Mouse (Mus musculus) forebrain, embryonic 15.5 days (tissue): ENCODE results near the gene Eif3l. TPM values are rescaled to one million over a fixed set of nuclear protein-coding genes. Genes with fewer than 3 reads are reported as not detected.

Experiments used
- ATAC-seq: fragments of 200-750 bp; cut with Nextera tagmentation; replicated peaks from 2 replicates; pipeline ENCODE4 v1.8.0; 2017; ENCODE audit warnings: mild to moderate bottlenecking, moderate TSS enrichment, moderate library complexity
- H3K27ac ChIP-seq: fragments of 300-500 bp; sonication (generic); replicated peaks from 2 replicates; pipeline ENCODE4 v1.5.1; 2015; ENCODE audit warnings: mild to moderate bottlenecking, inconsistent platforms
- H3K27me3 ChIP-seq: fragments of 300-500 bp; sonication (generic); 2 replicates; pipeline ENCODE4 v1.6.1; 2015; ENCODE audit warnings: inconsistent platforms
- H3K36me3 ChIP-seq: fragments of 300-500 bp; sonication (generic); 2 replicates; pipeline ENCODE4 v1.6.1; 2015; ENCODE audit warnings: mild to moderate bottlenecking, inconsistent platforms
- H3K4me1 ChIP-seq: fragments of 300-500 bp; sonication (generic); 2 replicates; pipeline ENCODE4 v1.6.1; 2015; ENCODE audit warnings: inconsistent platforms
- H3K4me2 ChIP-seq: fragments of 300-500 bp; sonication (generic); replicated peaks from 2 replicates; pipeline ENCODE4 v1.6.1; 2015; ENCODE audit warnings: mild to moderate bottlenecking, inconsistent platforms
- H3K4me3 ChIP-seq: fragments of 300-500 bp; sonication (generic); 2 replicates; pipeline ENCODE4 v1.5.1; 2015; ENCODE audit warnings: mild to moderate bottlenecking, inconsistent platforms
- H3K9ac ChIP-seq: fragments of 300-500 bp; sonication (generic); replicated peaks from 2 replicates; pipeline ENCODE4 v1.6.1; 2015; ENCODE audit warnings: mild to moderate bottlenecking, inconsistent platforms
- H3K9me3 ChIP-seq: fragments of 300-500 bp; sonication (generic); 2 replicates; pipeline ENCODE4 v1.6.1; 2016; ENCODE audit warnings: inconsistent platforms
- WGBS: fragments of 180-500 bp; shearing (Covaris S2); methylation state at CpG from one replicate; pipeline ENCODE4 v1.1.7; 2015; ENCODE audit warnings: mixed read lengths; 5-methylcytosine and 5-hydroxymethylcytosine counted together
- polyA plus RNA-seq: library from polyadenylated mRNA; unstranded; fragments of >200 nt; fragmentation: Nextera tagmentation; extraction: Ambion mirVana; gene quantifications from 2 replicates; pipeline ENCODE4 v1.2.1, GENCODE M21; 2015

The Eif3l gene
- polyA plus RNA-seq, 1 experiment from 2014 or later: 195 TPM

DNA sequence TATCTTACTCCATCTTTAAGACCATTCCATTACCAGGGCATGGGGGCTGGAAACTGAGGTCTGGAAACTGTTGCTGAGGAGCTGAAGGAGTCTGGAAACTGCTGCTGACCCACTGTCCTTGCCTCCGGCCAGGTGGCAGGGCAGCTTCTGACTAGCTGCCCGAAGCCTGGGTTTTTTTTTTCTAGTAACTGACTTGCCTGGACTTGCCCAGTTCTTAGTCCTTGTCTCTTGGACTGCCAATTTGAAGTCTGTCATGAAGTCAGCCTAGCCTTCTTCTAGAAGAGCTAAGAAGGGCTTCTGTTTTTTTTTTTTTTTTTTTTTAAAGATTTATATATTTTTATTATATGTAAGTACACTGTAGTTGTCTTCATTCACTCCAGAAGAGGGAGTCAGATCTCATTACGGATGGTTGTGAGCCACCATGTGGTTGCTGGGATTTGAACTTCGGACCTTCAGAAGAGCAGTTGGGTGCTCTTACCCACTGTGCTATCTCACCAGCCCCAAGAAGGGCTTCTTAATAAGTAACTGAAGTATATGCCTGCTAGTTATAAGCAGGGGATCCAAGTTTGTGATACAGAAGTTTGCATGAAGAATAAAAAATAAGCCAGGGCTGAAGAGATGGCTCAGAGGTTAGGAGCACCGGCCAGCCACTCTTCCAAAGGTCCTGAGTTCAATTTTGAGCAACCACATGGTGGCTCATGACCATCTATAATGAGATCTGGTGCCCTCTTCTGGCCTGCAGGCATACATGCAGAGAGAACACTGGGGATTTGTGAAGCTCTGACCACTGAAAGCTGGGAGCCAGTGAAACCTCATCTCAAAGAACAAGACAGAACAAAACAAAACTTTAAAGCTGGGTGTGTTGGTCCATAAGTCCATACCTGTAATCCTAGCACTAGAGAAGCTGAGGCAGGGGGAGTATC, 3.6 kb upstream of the Eif3l start:
- Histone ChIP-seq H3K4me1 (peaks cover 16% of the 10 kb centered on the region), H3K4me2 (no peak overlapping the region), H3K9ac (no peak overlapping the region), H3K9me3 (no peaks in the 10 kb centered on the region), H3K27me3 (no peaks in the 10 kb centered on the region), H3K27ac (no peak overlapping the region), H3K36me3 (peaks cover under 1% of the 10 kb centered on the region; the same call in 1 of the 2 replicates), H3K4me3 (no peak overlapping the region)
- ATAC-seq: no peak
- 72% methylated on average over 5 of the region's 5 CpGs for WGBS

DNA sequence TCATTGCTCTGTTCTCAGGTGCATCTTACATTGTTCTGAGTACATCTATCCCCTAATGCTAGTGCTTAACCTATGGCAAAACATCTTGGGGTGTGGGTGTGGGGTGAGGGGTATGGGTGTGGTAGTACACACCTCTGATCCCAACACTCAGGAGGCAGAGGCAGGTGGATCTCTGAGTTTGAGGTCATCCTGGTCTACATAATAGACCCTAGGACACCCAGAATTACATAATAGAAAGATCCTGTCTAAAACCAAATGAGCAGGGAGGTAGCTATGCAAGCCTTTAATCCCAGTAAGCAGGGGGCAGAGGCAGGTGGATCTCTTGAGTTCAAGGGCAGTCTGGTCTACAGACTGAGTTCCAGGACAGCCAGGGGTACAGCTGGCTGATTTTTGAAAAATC, 1.2 kb upstream of the Eif3l start:
- H3K36me3 ChIP-seq: peaks cover 24% of the 10 kb centered on the region
- H3K9ac ChIP-seq: no peak overlapping the region
- no peaks in the 10 kb centered on the region for H3K27me3 ChIP-seq
- H3K4me1 ChIP-seq: peaks cover 23% of the 10 kb centered on the region
- no peak overlapping the region for H3K4me2 ChIP-seq
- H3K4me3 ChIP-seq: no peak overlapping the region
- H3K27ac ChIP-seq: no peak overlapping the region
- no peak for ATAC-seq
- H3K9me3 ChIP-seq: no peaks in the 10 kb centered on the region

DNA sequence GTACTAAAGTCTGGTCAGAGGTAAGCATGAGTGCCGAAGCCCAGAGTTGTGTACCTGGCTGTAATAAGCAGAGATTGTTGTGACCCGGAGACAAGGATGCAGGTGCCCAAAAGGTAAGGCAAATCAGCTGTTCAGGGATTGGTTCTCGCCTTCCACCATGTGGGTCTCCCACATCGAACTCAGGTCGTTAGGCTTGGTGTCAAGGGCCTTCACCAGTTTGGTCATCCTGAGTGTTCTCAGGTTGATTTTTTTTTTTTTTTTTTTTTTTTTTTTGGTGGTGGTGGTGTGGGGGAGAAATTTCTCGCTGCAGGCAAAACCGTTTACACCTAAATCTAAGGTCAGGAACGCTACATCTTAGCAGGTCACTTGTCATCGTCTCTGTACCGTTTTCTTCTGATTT, 533 bp upstream of the Eif3l start:
- Histone ChIP-seq H3K4me1 (peaks cover 23% of the 10 kb centered on the region), H3K27me3 (no peaks in the 10 kb centered on the region), H3K36me3 (peaks cover 31% of the 10 kb centered on the region), H3K9ac (peak overlapping the region; percentile 86), H3K9me3 (no peaks in the 10 kb centered on the region), H3K4me3 (peak overlapping the region; percentile 87), H3K4me2 (peak overlapping the region; percentile 61), H3K27ac (peak overlapping the region; percentile 83)
- WGBS: 38% methylated on average over 10 of the region's 10 CpGs
- no peak for ATAC-seq

DNA sequence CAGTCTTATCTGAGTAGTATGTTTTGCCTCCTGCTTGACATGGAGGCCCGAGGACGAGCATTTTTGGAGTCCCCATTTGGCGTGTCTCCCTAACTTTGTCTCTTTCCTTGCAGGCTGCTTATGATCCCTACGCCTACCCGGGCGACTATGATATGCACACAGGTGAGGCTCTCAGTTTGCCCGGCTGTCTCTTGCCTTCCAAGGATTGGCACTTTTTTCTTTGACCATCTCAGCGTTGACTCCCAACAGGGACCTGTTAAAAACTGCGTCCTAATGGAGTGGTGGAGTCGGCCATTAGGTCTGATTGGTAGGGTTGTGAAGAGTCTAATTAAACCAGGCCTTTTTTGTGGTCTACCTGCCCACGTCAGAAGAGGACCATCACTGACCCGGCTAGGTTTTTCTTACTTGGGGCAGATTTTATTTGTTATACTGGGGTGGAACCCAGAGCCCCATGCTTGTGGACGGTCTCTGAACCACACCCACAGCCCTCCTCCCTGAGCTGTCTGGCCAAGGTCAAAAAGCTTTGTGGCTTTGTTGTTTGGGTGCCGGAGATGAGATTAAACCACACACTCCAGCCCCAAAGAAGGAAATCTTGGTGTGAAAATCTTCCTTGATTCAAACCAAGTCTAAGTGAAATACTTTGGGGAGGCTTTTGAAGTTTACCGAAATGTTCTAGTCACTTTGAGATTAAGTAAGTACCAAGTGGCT, 833 bp downstream of the Eif3l start:
- H3K4me2 ChIP-seq: peak overlapping the region; percentile 61
- H3K4me3 ChIP-seq: peak overlapping the region; percentile 87
- H3K27ac ChIP-seq: no peak overlapping the region
- peak overlapping the region; percentile 86 for H3K9ac ChIP-seq
- 0 out of 2 replicates have a peak, but pooled peaks have one; percentile 9 for ATAC-seq
- H3K27me3 ChIP-seq: no peaks in the 10 kb centered on the region
- peaks cover 42% of the 10 kb centered on the region for H3K36me3 ChIP-seq
- H3K9me3 ChIP-seq: no peaks in the 10 kb centered on the region
- WGBS: 40% methylated on average over 15 of the region's 15 CpGs
- H3K4me1 ChIP-seq: peaks cover 23% of the 10 kb centered on the region

DNA sequence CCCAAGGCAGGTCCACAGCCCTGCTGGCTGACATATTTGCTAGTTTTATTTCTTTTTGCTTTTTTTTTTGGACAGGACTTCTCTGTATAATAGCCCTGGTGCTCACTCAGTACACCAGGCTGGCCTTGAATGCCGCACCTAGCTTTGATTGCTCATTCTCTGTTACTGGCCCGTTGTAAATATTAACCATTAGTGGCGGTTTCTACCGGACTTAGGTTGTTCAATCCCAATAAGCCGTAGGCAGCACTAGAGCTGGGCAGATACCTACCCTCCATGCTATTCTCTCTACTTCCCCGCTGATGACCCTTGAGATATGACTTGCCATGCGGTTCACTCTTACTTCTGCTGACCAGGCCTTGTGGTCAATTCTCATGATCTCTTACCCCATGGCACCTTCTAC, 4.6 kb downstream of the Eif3l start:
- Histone ChIP-seq H3K4me3 (no peak overlapping the region), H3K27ac (no peak overlapping the region), H3K27me3 (no peaks in the 10 kb centered on the region), H3K4me2 (no peak overlapping the region), H3K4me1 (peaks cover 18% of the 10 kb centered on the region), H3K36me3 (peaks cover 80% of the 10 kb centered on the region), H3K9ac (no peak overlapping the region), H3K9me3 (no peaks in the 10 kb centered on the region)
- 95% methylated on average over 7 of the region's 7 CpGs for WGBS
- ATAC-seq: no peak

GRCm38 (mm10) chr15:79092284-79092683, 17.3 kb downstream of the Eif3l start:
- H3K9me3 ChIP-seq: no peaks in the 10 kb centered on the region
- no peak overlapping the region for H3K27ac ChIP-seq
- H3K36me3 ChIP-seq: peaks cover 72% of the 10 kb centered on the region
- WGBS: 95% methylated on average over 6 of the region's 6 CpGs
- ATAC-seq: no peak
- no peaks in the 10 kb centered on the region for H3K4me1 ChIP-seq
- no peaks in the 10 kb centered on the region for H3K27me3 ChIP-seq
- no peak overlapping the region for H3K4me3 ChIP-seq
- no peak overlapping the region for H3K4me2 ChIP-seq
- no peak overlapping the region for H3K9ac ChIP-seq

GRCm38 (mm10) chr15:79093083-79093839, 18.3 kb downstream of the Eif3l start:
- H3K9me3 ChIP-seq: no peaks in the 10 kb centered on the region
- ATAC-seq: no peak
- H3K4me2 ChIP-seq: no peak overlapping the region
- no peak overlapping the region for H3K4me3 ChIP-seq
- no peak overlapping the region for H3K27ac ChIP-seq
- H3K4me1 ChIP-seq: no peaks in the 10 kb centered on the region
- no peak overlapping the region for H3K9ac ChIP-seq
- H3K36me3 ChIP-seq: peaks cover 66% of the 10 kb centered on the region
- H3K27me3 ChIP-seq: no peaks in the 10 kb centered on the region
- WGBS: 82% methylated on average over 7 of the region's 7 CpGs

GRCm38 (mm10) chr15:79095483-79095882, 20.5 kb downstream of the Eif3l start:
- WGBS: 90% methylated on average over 5 of the region's 5 CpGs
- Histone ChIP-seq H3K4me1 (no peaks in the 10 kb centered on the region), H3K9me3 (no peaks in the 10 kb centered on the region), H3K36me3 (peaks cover 51% of the 10 kb centered on the region), H3K27ac (no peak overlapping the region), H3K4me3 (no peak overlapping the region), H3K4me2 (no peak overlapping the region), H3K9ac (no peak overlapping the region), H3K27me3 (no peaks in the 10 kb centered on the region)
- ATAC-seq: no peak

DNA sequence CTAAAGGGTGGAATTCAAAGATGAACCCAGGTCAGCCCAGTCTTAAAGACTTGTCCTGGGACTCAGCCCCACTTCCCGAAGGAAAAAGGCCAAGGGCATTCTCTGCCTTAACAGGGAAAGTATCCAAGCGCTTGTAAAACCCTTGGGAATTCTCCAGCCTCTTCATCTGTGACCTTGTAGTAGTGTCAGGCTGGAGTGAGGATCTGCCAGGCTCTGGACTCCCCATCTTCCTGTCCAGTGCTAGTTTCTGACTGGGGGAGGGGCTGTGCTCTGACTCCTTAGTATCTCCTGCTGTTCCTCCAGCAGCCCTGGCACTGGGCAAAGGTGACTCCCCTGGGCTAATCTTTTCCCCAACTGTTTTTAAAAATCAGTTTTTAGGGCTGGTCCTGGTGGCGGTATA, 21.6 kb downstream of the Eif3l start:
- H3K27me3 ChIP-seq: no peaks in the 10 kb centered on the region
- no peak overlapping the region for H3K9ac ChIP-seq
- 80% methylated on average over 3 of the region's 3 CpGs for WGBS
- no peak overlapping the region for H3K27ac ChIP-seq
- no peaks in the 10 kb centered on the region for H3K9me3 ChIP-seq
- no peak for ATAC-seq
- no peak overlapping the region for H3K4me2 ChIP-seq
- no peak overlapping the region for H3K4me3 ChIP-seq
- no peaks in the 10 kb centered on the region for H3K4me1 ChIP-seq
- peaks cover 43% of the 10 kb centered on the region for H3K36me3 ChIP-seq

- peaks cover 37% of the 10 kb centered on the region for H3K36me3 ChIP-seq
- H3K4me1 ChIP-seq: no peaks in the 10 kb centered on the region
- no peak overlapping the region for H3K4me2 ChIP-seq
- no peaks in the 10 kb centered on the region for H3K9me3 ChIP-seq
- no peak for ATAC-seq
- no peak overlapping the region for H3K4me3 ChIP-seq
- H3K27me3 ChIP-seq: no peaks in the 10 kb centered on the region
- 61% methylated on average over 2 of the region's 2 CpGs for WGBS
- no peak overlapping the region for H3K27ac ChIP-seq
- no peak overlapping the region for H3K9ac ChIP-seq
Observed at GRCm38 (mm10) chr15:79097135-79097534, 22.2 kb downstream of the Eif3l start.

- Histone ChIP-seq H3K4me1 (no peaks in the 10 kb centered on the region), H3K4me3 (no peak overlapping the region), H3K36me3 (peaks cover 32% of the 10 kb centered on the region), H3K4me2 (no peak overlapping the region), H3K9ac (no peak overlapping the region), H3K9me3 (no peaks in the 10 kb centered on the region), H3K27ac (no peak overlapping the region; the same call in 1 of the 2 replicates), H3K27me3 (no peaks in the 10 kb centered on the region)
- ATAC-seq: no peak
- 55% methylated on average over 6 of the region's 6 CpGs for WGBS
Observed at GRCm38 (mm10) chr15:79097611-79098025, 22.6 kb downstream of the Eif3l start.

DNA sequence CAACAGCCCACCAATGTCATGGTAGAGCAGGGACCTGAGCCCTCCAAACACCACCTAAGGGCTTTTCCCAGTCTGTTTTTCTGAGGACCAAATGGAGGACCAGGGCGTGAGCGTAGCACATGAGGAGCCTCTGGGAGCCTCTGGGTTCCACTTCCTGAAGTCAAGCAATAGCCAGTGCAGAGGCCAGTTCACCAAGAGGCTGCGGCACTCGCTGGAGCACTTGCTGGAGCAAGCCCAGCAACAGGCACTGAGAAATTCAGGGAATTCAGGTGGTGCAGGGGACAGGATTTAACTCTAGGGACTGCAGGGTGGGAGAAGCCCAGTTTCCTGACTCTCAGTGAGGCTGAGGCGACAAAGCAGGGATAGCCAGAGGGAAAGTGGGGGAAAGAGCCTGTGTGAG, 23.2 kb downstream of the Eif3l start:
- Histone ChIP-seq H3K4me1 (no peaks in the 10 kb centered on the region), H3K9me3 (no peaks in the 10 kb centered on the region), H3K36me3 (peaks cover 26% of the 10 kb centered on the region), H3K4me2 (no peak overlapping the region), H3K4me3 (no peak overlapping the region), H3K27me3 (no peaks in the 10 kb centered on the region), H3K27ac (no peak overlapping the region), H3K9ac (no peak overlapping the region)
- WGBS: 63% methylated on average over 5 of the region's 5 CpGs
- ATAC-seq: no peak
